Mouse (Mus musculus): ENCODE data around the gene Dclk1. TPM values are rescaled to one million over a fixed set of nuclear protein-coding genes. Genes with fewer than 3 reads are reported as not detected.

Gene Dclk1
- polyA plus RNA-seq, 1 experiment, result 2.2 TPM

DNA sequence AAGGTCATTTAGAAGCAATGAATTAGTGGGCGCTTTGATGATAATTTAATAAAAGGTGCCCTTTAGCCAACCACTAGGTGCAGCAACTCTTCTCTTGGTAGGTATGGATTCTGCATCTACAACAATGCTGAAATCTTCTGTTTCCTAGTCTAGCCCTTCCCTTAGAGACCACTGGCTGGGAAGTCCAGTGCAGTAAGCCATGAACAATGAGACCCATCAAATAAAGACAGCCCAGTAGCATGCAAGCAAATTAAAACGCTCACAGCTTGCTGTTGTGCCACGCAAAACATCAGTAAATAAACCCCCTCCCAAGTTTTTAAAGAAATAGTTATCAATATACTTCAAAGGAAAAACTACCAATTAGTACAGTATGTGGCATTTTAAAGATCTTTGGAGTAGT, 218.9 kb downstream of the Dclk1 start:
- Histone ChIP-seq H3K79me2 (ENCODE audit: control insufficient read depth, insufficient read depth) (no peaks in the 10 kb centered on the region), H3K79me3 (ENCODE audit: low read depth) (no peaks in the 10 kb centered on the region), H3ac (ENCODE audit: control insufficient read depth, insufficient read length, low read depth) (no peak overlapping the region), H3K4me3 (ENCODE audit: insufficient read depth, poor library complexity, severe bottlenecking) (no peak overlapping the region), H3K27me3 (ENCODE audit: control insufficient read depth, insufficient read depth, insufficient read length) (no peaks in the 10 kb centered on the region), H3K36me3 (ENCODE audit: control insufficient read depth, insufficient read depth) (no peaks in the 10 kb centered on the region)
- TF ChIP-seq USF1 (IDR thresholded peaks at IDR 0.05; ENCODE audit: low read depth) (no peak), MAX (IDR thresholded peaks at IDR 0.05) (no peak), FOSL1 (IDR thresholded peaks at IDR 0.05; ENCODE audit: insufficient read depth, low read length, poor library complexity, severe bottlenecking) (no peak), CTCF (IDR thresholded peaks at IDR 0.05; ENCODE audit: control insufficient read depth, insufficient read depth, insufficient read length) (no peak), MYOG (IDR thresholded peaks at IDR 0.05; ENCODE audit: control insufficient read depth, extremely low read depth, insufficient read length) (no peak), MYOD1 (IDR thresholded peaks at IDR 0.05; ENCODE audit: control insufficient read depth, insufficient read length, low read depth) (no peak), CEBPB (IDR thresholded peaks at IDR 0.05; ENCODE audit: low read depth) (no peak)

DNA sequence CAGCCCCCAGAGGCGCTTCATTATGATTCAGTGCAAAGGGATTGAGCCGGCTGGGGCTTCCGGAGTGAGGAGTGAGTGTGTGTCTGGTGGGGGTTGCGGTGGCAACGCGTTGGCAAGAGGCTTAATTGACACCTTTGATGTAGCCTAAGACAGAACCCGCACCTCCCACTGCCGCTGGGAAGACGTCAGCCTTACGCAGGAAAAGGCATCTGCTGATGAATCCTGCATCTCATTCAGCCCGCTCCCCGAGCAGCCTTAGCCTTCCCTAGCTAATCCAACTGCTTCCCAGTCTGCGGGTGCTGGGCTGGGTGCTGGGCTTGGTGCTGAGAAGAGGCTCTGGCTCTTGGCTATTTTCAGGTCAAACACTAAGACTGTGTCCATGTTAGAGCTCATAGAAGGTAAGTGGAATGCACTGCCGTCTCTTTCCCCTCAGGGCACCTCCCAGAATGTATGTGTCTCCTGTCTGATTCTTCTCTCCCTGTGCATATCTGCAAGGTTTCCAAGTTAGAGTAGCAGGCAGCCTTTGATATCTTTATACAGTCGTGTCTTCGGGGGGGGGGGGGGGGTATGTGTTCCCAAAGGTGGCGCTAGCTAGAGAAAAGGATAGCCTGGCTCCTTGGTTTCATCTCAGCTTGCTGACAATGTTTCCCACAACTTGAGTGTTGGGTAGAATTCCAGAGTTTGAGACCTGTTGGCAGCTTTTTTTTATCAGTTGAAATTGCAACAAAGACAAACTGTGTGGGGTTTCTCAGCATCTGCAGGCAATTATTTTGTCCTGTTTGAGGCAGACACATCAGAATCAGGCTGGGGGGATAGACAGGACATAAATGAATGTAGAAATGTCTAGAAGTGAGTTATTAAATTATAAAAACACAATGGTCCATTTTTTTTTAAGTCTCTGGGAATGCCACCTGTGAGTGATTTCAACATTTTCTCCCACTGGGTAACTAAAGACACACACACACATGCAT, 219.8 kb downstream of the Dclk1 start:
- Histone ChIP-seq H3K4me3 (ENCODE audit: insufficient read depth, poor library complexity, severe bottlenecking) (peak overlapping the region; percentile 26), H3ac (ENCODE audit: control insufficient read depth, insufficient read length, low read depth) (peak overlapping the region; percentile 12), H3K79me3 (ENCODE audit: low read depth) (no peaks in the 10 kb centered on the region), H3K36me3 (ENCODE audit: control insufficient read depth, insufficient read depth) (no peaks in the 10 kb centered on the region), H3K79me2 (ENCODE audit: control insufficient read depth, insufficient read depth) (no peaks in the 10 kb centered on the region), H3K27me3 (ENCODE audit: control insufficient read depth, insufficient read depth, insufficient read length) (no peaks in the 10 kb centered on the region)
- TF ChIP-seq MYOD1 (IDR thresholded peaks at IDR 0.05; ENCODE audit: control insufficient read depth, insufficient read length, low read depth), result no peak
- no peak for TF ChIP-seq CTCF (IDR thresholded peaks at IDR 0.05; ENCODE audit: control insufficient read depth, insufficient read depth, insufficient read length)
- no peak for TF ChIP-seq MAX (IDR thresholded peaks at IDR 0.05)
- peak; percentile 48 for TF ChIP-seq FOSL1 (IDR thresholded peaks at IDR 0.05; ENCODE audit: insufficient read depth, low read length, poor library complexity, severe bottlenecking)
- no peak for TF ChIP-seq CEBPB (IDR thresholded peaks at IDR 0.05; ENCODE audit: low read depth)

DNA sequence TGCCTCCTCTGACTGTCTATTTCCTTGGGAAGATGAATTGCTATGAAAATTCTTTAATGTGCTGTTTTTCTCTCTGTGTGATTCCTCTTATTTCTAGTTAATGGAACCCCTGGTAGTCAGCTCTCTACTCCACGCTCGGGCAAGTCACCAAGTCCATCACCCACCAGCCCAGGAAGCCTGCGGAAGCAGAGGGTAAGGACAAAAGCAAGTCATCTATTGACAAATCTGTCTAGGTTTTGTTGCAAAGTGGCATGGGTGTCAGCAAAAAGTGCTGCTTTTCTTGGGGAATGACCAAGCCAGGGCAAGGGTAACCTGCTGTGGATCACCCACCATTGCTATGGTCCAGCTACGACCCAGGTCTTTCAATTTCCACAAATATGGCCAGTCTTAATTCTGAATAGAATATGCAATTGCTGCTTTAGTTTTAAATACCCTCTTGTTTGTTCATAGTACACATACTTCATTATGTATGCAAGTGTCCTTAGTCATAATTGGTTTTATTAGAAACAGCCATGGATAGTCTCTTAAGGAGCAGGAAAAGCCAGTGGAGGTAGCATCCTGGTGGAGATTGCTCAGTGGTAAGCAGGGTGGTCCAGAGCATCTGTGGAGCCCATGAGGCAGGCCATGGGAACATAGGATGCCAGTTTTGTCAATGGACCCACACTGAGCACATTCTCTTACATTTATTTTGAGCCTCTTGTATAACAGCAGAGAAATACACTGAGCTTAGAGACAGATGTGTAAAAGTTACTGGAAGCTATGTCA, 220.9 kb downstream of the Dclk1 start:
- H3ac ChIP-seq (ENCODE audit: control insufficient read depth, insufficient read length, low read depth), result no peak overlapping the region
- H3K79me2 ChIP-seq (ENCODE audit: control insufficient read depth, insufficient read depth), result no peaks in the 10 kb centered on the region
- H3K27me3 ChIP-seq (ENCODE audit: control insufficient read depth, insufficient read depth, insufficient read length), result no peaks in the 10 kb centered on the region
- TF ChIP-seq FOSL1 (IDR thresholded peaks at IDR 0.05; ENCODE audit: insufficient read depth, low read length, poor library complexity, severe bottlenecking), result no peak
- no peaks in the 10 kb centered on the region for H3K79me3 ChIP-seq (ENCODE audit: low read depth)
- H3K36me3 ChIP-seq (ENCODE audit: control insufficient read depth, insufficient read depth), result no peaks in the 10 kb centered on the region
- H3K4me3 ChIP-seq (ENCODE audit: insufficient read depth, poor library complexity, severe bottlenecking), result no peak overlapping the region

DNA sequence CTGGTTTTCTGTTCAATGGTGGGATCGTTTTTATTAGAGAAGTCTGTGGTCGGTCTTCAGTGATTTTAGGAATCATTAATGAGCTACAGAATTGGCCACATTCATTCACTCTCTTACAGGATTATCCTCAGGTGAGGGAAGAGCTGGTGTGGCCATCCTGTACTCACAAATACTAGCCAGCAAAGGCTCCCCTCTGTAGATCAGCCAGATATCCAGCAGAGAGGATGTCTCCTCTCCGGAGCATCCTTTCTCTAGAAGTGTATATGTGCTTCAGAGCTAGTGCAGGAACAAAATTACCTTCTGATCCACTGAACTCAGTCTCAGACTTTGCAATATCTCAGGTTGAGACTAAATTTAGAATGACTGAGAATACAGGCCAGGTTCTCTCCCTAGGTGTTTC, 222.1 kb downstream of the Dclk1 start:
- Histone ChIP-seq H3K36me3 (ENCODE audit: control insufficient read depth, insufficient read depth) (no peaks in the 10 kb centered on the region), H3K4me3 (ENCODE audit: insufficient read depth, poor library complexity, severe bottlenecking) (no peak overlapping the region), H3K79me2 (ENCODE audit: control insufficient read depth, insufficient read depth) (no peaks in the 10 kb centered on the region), H3ac (ENCODE audit: control insufficient read depth, insufficient read length, low read depth) (no peak overlapping the region), H3K27me3 (ENCODE audit: control insufficient read depth, insufficient read depth, insufficient read length) (no peaks in the 10 kb centered on the region), H3K79me3 (ENCODE audit: low read depth) (no peaks in the 10 kb centered on the region)
- TF ChIP-seq CEBPB (IDR thresholded peaks at IDR 0.05; ENCODE audit: low read depth) (no peak), FOSL1 (IDR thresholded peaks at IDR 0.05; ENCODE audit: insufficient read depth, low read length, poor library complexity, severe bottlenecking) (no peak), MAX (IDR thresholded peaks at IDR 0.05) (no peak), USF1 (IDR thresholded peaks at IDR 0.05; ENCODE audit: low read depth) (no peak), CTCF (IDR thresholded peaks at IDR 0.05; ENCODE audit: control insufficient read depth, insufficient read depth, insufficient read length) (no peak), MYOG (IDR thresholded peaks at IDR 0.05; ENCODE audit: control insufficient read depth, extremely low read depth, insufficient read length) (no peak), MYOD1 (IDR thresholded peaks at IDR 0.05; ENCODE audit: control insufficient read depth, insufficient read length, low read depth) (no peak)

DNA sequence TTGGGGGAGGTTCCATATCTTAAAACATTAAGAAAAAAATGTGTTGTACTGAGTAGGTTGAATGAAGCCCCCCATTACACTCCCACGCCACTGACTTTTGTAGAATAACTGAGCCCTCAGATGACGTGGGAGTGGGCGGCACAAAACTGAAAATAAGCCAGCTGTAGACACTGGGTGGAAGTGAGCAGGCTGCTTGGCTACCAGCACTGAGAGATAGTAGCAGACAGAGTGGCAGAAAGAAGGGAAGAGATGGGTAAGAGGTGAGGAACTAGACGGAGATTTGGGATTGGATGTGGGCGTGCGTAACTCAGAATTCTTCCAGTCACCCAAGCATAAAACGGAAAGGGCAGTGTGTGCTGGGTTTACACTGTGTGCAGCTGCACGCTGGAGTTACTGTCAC, 223.6 kb downstream of the Dclk1 start:
- H3K79me2 ChIP-seq (ENCODE audit: control insufficient read depth, insufficient read depth), result no peaks in the 10 kb centered on the region
- H3K36me3 ChIP-seq (ENCODE audit: control insufficient read depth, insufficient read depth), result no peaks in the 10 kb centered on the region
- H3K27me3 ChIP-seq (ENCODE audit: control insufficient read depth, insufficient read depth, insufficient read length), result no peaks in the 10 kb centered on the region
- H3K79me3 ChIP-seq (ENCODE audit: low read depth), result no peaks in the 10 kb centered on the region
- H3K4me3 ChIP-seq (ENCODE audit: insufficient read depth, poor library complexity, severe bottlenecking), result no peak overlapping the region
- TF ChIP-seq CTCF (IDR thresholded peaks at IDR 0.05; ENCODE audit: control insufficient read depth, insufficient read depth, insufficient read length) (no peak), CEBPB (IDR thresholded peaks at IDR 0.05; ENCODE audit: low read depth) (no peak), USF1 (IDR thresholded peaks at IDR 0.05; ENCODE audit: low read depth) (no peak), FOSL1 (IDR thresholded peaks at IDR 0.05; ENCODE audit: insufficient read depth, low read length, poor library complexity, severe bottlenecking) (no peak), MAX (IDR thresholded peaks at IDR 0.05) (no peak), MYOG (IDR thresholded peaks at IDR 0.05; ENCODE audit: control insufficient read depth, extremely low read depth, insufficient read length) (no peak)
- no peak overlapping the region for H3ac ChIP-seq (ENCODE audit: control insufficient read depth, insufficient read length, low read depth)
